Mouse (Mus musculus): Measurements from ENCODE around the gene Socs1. TPM values are rescaled to one million over a fixed set of nuclear protein-coding genes. Genes with fewer than 3 reads are reported as not detected.

Gene Socs1
- polyA plus RNA-seq, 1 experiment: 2.7 TPM

DNA sequence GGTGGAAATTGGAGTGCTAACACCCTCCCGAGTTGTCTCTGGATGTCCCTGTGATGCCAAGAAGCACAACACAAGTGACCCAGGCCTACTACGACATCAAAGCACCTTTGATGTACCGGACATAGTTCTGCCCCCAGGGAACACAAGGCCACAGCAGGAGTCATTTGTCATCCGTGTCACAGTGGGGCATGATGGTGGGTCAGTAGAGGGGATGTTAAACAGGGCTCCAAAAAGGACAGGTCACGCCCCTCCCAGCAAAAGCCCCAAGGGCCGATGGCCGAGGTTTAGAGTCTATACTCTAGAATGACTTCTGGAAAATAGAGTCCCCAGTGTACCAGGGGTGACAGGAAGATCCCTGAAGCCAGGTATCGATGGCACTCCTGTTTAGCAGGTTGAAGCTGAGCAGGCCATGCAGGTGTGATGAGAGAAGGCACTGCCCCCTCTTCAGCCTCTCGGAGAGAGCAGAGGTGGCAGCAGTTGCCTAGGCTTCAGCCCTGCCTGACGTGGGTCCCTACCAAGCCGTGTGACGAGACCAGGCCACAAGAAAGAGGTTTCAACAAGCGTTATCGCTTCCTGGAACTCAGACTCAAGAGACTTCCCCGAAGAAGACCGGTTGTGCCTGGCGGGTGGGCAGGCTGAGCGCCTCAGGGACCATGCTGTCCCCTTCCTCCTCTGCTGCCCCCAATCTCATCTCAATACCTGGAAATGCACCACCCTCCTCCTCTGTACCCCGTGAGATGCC is 13.4 kb downstream of the Socs1 start:
- H3K4me3 ChIP-seq (ENCODE audit: insufficient read depth, low read depth, low read length): no peak overlapping the region
- DNase-seq: no peak
- H3K36me3 ChIP-seq (ENCODE audit: control insufficient read depth, insufficient read depth, low read length): no peaks in the 10 kb centered on the region
- no peak for TF ChIP-seq CTCF (conservative IDR thresholded peaks at IDR 0.05; ENCODE audit: insufficient read depth, insufficient read length, low read depth, low read length)
- no peak for TF ChIP-seq POLR2A (IDR thresholded peaks at IDR 0.05; ENCODE audit: low read depth, low read length)
- no peaks in the 10 kb centered on the region for H3K27me3 ChIP-seq (replicated peaks; ENCODE audit: control insufficient read depth, insufficient read depth, low read length)
- H3K4me1 ChIP-seq (ENCODE audit: control insufficient read depth, insufficient read depth, low read length): no peaks in the 10 kb centered on the region
- WGBS: 86% methylated on average over 19 of the region's 19 CpGs
- no peak overlapping the region for H3K27ac ChIP-seq (ENCODE audit: insufficient read depth, low read depth, low read length)

DNA sequence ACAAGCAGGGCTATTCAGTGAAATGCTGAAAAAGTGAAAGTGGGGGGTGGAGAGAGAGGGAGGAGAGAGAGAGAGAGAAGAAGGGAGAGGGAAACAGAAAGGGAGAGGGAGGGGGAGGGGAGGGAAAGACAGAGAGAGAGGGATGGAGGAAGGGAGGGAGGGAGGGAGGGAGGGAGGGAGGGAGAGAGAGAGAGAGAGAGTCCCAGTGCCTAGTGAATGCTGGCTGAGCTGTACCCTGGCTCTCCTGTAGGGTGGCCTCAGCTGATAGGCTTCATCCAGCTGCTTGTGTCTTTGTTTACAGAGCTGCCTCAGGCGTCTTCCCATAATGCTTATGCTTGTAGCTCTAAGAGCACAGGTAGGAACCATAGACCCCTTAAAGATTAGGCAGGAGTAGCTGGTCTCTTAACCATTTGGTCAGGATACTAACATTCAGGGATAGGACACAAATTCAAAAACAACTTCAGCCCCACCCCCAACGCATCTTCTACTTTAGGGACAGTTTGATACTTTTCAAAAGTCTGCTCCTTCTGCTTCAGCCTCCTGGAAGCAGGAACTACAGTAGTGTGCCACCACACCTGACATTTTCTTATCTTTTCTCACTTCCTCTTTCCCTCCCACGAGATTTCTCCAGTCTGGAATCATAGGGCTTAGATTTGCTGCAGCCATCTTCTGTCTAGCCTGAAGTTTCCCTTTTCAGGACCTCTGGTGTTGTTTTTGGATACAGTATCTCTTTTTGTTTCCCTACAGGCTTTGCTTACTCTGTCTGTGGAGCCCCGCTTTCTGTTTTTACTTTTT is 14.6 kb downstream of the Socs1 start:
- Histone ChIP-seq H3K4me1 (ENCODE audit: control insufficient read depth, insufficient read depth, low read length) (no peaks in the 10 kb centered on the region), H3K36me3 (ENCODE audit: control insufficient read depth, insufficient read depth, low read length) (no peaks in the 10 kb centered on the region), H3K4me3 (ENCODE audit: insufficient read depth, low read depth, low read length) (no peak overlapping the region), H3K27me3 (replicated peaks; ENCODE audit: control insufficient read depth, insufficient read depth, low read length) (no peaks in the 10 kb centered on the region), H3K27ac (ENCODE audit: insufficient read depth, low read depth, low read length) (no peak overlapping the region)
- 59% methylated on average over 4 of the region's 4 CpGs for WGBS
- no peak for TF ChIP-seq POLR2A (IDR thresholded peaks at IDR 0.05; ENCODE audit: low read depth, low read length)
- no peak for TF ChIP-seq CTCF (conservative IDR thresholded peaks at IDR 0.05; ENCODE audit: insufficient read depth, insufficient read length, low read depth, low read length)
- DNase-seq: no peak

DNA sequence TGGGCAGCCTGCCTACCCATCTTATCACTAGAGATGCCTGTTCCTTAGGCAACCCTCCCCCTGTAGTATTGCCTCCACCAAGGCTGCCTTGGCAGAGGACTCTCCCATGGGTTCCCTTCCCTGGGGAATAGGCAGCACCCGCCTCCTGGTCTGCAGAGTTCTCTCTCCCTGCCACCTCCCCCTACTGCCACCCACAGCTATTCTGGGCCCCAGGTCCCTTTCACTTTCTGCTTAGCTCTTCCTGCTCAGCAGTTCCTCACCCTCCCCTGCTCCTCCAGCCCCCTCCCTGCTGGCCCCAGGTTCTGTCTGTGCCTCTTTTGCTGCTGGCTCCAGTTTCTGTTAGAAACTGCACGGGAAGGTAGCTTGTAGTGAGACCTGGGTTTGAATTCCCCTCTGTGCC is 15.7 kb downstream of the Socs1 start:
- TF ChIP-seq CTCF (conservative IDR thresholded peaks at IDR 0.05; ENCODE audit: insufficient read depth, insufficient read length, low read depth, low read length): no peak
- no peak for TF ChIP-seq POLR2A (IDR thresholded peaks at IDR 0.05; ENCODE audit: low read depth, low read length)
- DNase-seq: no peak
- Histone ChIP-seq H3K4me3 (ENCODE audit: insufficient read depth, low read depth, low read length) (no peak overlapping the region), H3K27me3 (replicated peaks; ENCODE audit: control insufficient read depth, insufficient read depth, low read length) (no peaks in the 10 kb centered on the region), H3K27ac (ENCODE audit: insufficient read depth, low read depth, low read length) (no peak overlapping the region), H3K36me3 (ENCODE audit: control insufficient read depth, insufficient read depth, low read length) (no peaks in the 10 kb centered on the region), H3K4me1 (ENCODE audit: control insufficient read depth, insufficient read depth, low read length) (no peaks in the 10 kb centered on the region)
- 69% methylated on average over 2 of the region's 2 CpGs for WGBS

DNA sequence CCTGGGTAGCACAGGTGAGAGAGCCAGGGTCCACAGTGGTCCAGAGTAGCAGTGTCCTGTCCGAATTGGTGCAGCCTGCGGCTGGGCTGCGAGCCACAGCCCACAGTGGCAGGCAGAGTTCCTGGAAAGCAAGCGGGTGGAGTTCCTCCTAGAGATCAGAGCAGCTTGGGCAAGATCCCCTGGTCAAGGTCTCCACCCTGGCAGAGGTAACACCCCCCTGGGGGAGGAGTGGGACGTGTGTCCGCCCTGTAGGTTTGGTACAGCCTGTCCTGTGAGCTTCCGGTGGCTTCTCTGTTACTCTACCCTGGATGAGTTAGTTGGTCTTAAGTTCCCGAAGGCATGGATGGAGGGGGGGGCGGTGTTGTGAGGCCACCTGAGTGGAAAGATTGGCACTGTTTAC is 16.5 kb downstream of the Socs1 start:
- no peak for TF ChIP-seq CTCF (conservative IDR thresholded peaks at IDR 0.05; ENCODE audit: insufficient read depth, insufficient read length, low read depth, low read length)
- peak; percentile 14 for DNase-seq
- no peak overlapping the region for H3K27ac ChIP-seq (ENCODE audit: insufficient read depth, low read depth, low read length)
- 44% methylated on average over 9 of the region's 9 CpGs for WGBS
- H3K27me3 ChIP-seq (replicated peaks; ENCODE audit: control insufficient read depth, insufficient read depth, low read length): no peaks in the 10 kb centered on the region
- no peaks in the 10 kb centered on the region for H3K4me1 ChIP-seq (ENCODE audit: control insufficient read depth, insufficient read depth, low read length)
- H3K4me3 ChIP-seq (ENCODE audit: insufficient read depth, low read depth, low read length): no peak overlapping the region
- no peaks in the 10 kb centered on the region for H3K36me3 ChIP-seq (ENCODE audit: control insufficient read depth, insufficient read depth, low read length)

DNA sequence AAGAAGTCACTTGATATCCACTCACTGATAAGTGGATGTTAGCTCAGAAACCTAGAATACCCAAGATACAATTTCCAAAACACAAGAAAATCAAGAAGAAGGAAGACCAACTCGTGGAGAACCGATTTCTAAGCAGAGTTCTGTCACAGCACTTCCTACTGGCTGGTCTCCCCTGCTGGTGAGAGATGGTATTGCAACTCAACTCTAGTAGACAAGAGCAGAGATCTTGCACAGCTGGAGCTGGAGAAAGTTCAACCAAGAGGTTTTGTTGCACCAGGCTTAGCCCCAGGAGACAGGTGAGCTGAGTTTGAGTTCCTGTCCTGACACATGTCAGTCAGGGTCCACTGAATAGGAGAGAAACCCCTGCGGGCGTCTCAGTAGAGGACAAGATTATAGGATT is 18.2 kb downstream of the Socs1 start:
- H3K4me3 ChIP-seq (ENCODE audit: insufficient read depth, low read depth, low read length): no peak overlapping the region
- TF ChIP-seq POLR2A (IDR thresholded peaks at IDR 0.05; ENCODE audit: low read depth, low read length): no peak
- TF ChIP-seq CTCF (conservative IDR thresholded peaks at IDR 0.05; ENCODE audit: insufficient read depth, insufficient read length, low read depth, low read length): peak; percentile 82
- no peaks in the 10 kb centered on the region for H3K27me3 ChIP-seq (replicated peaks; ENCODE audit: control insufficient read depth, insufficient read depth, low read length)
- DNase-seq: peak; percentile 83
- no peaks in the 10 kb centered on the region for H3K36me3 ChIP-seq (ENCODE audit: control insufficient read depth, insufficient read depth, low read length)
- 31% methylated on average over 4 of the region's 4 CpGs for WGBS
- no peaks in the 10 kb centered on the region for H3K4me1 ChIP-seq (ENCODE audit: control insufficient read depth, insufficient read depth, low read length)
- H3K27ac ChIP-seq (ENCODE audit: insufficient read depth, low read depth, low read length): no peak overlapping the region

DNA sequence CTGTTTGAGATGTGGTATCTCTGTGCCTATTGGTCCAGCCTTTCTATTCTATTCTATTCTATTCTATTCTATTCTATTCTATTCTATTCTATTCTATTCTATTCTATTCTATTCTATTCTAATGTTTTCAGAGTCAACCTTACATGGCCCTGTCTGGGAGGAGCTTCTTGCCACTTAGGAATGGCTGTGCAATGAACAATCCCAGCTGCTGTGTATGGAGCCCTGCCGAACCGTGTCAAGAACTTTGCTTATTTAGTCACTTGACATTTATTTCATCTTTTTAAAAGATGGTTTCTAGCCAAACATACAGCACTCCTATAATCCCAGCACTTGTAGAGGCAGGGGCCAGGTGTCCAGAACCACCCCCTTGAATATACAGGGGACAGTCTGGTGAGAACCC is 21.0 kb downstream of the Socs1 start:
- no peaks in the 10 kb centered on the region for H3K4me1 ChIP-seq (ENCODE audit: control insufficient read depth, insufficient read depth, low read length)
- H3K4me3 ChIP-seq (ENCODE audit: insufficient read depth, low read depth, low read length): no peak overlapping the region
- 36% methylated on average over 2 of the region's 2 CpGs for WGBS
- DNase-seq: peak; percentile 28
- no peak overlapping the region for H3K27ac ChIP-seq (ENCODE audit: insufficient read depth, low read depth, low read length)
- TF ChIP-seq POLR2A (IDR thresholded peaks at IDR 0.05; ENCODE audit: low read depth, low read length) (no peak), CTCF (conservative IDR thresholded peaks at IDR 0.05; ENCODE audit: insufficient read depth, insufficient read length, low read depth, low read length) (no peak)
- no peaks in the 10 kb centered on the region for H3K27me3 ChIP-seq (replicated peaks; ENCODE audit: control insufficient read depth, insufficient read depth, low read length)
- no peaks in the 10 kb centered on the region for H3K36me3 ChIP-seq (ENCODE audit: control insufficient read depth, insufficient read depth, low read length)

DNA sequence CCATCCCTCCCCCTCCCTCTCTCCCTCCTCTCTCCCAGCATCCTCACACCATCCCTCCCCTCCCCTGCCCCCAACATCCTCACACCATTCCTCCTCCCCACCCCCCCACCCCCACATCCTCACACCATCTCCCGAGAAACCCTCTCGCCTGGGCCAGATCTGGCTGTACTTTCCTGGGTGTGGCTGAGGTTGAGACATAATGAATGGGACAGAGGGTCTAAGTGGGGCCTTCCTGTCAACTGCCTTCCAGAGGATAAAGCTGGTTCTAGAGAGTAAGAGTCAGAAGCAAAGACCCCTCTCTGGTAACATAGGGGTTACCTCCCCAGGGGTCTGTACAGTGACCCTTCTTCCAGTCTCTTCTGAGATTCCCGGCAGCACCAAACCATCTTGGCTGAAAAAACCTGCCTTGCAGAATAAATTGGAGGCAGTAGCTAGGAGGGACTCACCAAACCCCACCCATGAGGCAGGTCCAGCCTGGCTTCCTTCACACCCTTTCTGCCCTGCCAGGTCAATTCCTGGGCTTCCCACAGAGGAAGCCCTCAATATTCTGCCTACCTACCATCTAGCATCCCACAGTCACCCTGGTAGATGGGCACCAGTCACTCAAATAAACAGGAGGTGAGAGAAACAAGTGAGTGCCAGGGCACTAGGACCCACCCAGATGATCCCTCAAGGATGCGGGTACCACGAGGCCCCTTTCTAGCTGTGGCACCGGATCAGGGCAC is 21.6 kb downstream of the Socs1 start:
- Histone ChIP-seq H3K27me3 (replicated peaks; ENCODE audit: control insufficient read depth, insufficient read depth, low read length) (no peaks in the 10 kb centered on the region), H3K4me1 (ENCODE audit: control insufficient read depth, insufficient read depth, low read length) (no peaks in the 10 kb centered on the region), H3K36me3 (ENCODE audit: control insufficient read depth, insufficient read depth, low read length) (no peaks in the 10 kb centered on the region), H3K4me3 (ENCODE audit: insufficient read depth, low read depth, low read length) (no peak overlapping the region), H3K27ac (ENCODE audit: insufficient read depth, low read depth, low read length) (no peak overlapping the region)
- DNase-seq: no peak
- TF ChIP-seq CTCF (conservative IDR thresholded peaks at IDR 0.05; ENCODE audit: insufficient read depth, insufficient read length, low read depth, low read length) (no peak), POLR2A (IDR thresholded peaks at IDR 0.05; ENCODE audit: low read depth, low read length) (no peak)
- WGBS: 64% methylated on average over 6 of the region's 6 CpGs

Data from kidney, adult 2 months (tissue).